Mouse (Mus musculus) myocyte (in vitro differentiated cells): Measurements from ENCODE around the gene Herc6.

Experiments used
- E2F4 ChIP-seq: IDR thresholded peaks from one replicate; pipeline ENCODE4 v1.6.1; 2011; ENCODE audit warnings: mild to moderate bottlenecking, control low read depth, moderate library complexity; ENCODE audit not compliant: insufficient read depth
- MAX ChIP-seq: IDR thresholded peaks from one replicate; pipeline ENCODE4 v1.6.1; 2011; ENCODE audit warnings: low read depth, mild to moderate bottlenecking, control low read depth
- MYOG ChIP-seq, 3 experiments: IDR thresholded peaks; one replicate each; pipeline ENCODE4 v1.6.1; 2011; ENCODE audit warnings: control low read depth in 2 of 3, low read depth in 2 of 3, mild to moderate bottlenecking in 2 of 3; ENCODE audit not compliant: insufficient read length in 2 of 3, control insufficient read depth in 1 of 3, insufficient read depth in 1 of 3
- POLR2A ChIP-seq: IDR thresholded peaks from one replicate; pipeline ENCODE4 v1.6.1; 2011; ENCODE audit warnings: low read depth, mild to moderate bottlenecking, control low read depth, moderate library complexity; ENCODE audit not compliant: insufficient read length

DNA sequence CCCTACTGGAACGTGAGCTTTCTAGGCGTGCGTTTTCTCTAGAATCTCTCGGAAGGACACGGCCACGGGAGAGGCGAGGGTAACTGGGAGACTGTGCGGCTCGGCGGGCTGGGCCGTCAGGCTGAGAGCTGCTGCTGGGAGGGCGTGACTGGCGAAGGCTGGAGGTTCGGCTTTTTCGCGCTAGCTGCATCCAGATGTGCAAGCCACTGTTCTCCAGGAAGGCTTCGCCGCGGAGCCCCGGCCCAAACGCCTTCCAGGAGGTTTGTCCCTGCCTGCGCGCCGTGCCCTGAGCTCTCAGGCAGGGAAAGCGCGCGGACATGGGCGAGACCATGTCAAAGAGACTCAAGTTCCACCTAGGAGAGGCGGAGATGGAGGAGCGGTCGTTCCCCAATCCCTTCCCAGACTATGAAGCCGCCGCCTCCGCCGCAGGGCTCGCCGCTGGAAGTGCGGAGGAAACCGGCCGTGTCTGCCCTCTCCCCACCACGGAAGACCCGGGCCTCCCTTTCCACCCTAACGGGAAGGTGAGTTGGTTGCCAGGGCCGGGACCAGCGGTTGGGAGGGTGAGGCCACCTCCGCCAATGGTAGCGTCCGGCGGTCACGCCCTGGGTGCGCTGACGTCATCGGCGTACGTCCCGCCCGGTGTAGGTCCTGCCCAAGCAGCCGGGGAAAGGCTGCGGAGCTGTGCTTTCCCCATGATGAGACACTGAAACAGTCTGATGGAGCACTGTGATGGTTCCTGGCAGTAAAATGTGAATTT lies 122.1 kb downstream of the Herc6 start:
- TF ChIP-seq POLR2A (peak; percentile 87), E2F4 (peak; percentile 52), MAX (no peak), MYOG (IDR thresholded peaks at IDR 0.05; ENCODE audit: control insufficient read depth in 1 of 3, insufficient read depth in 1 of 3, insufficient read length in 2 of 3, low read depth in 2 of 3) (peak in 2 of 3 experiments; percentile 23 to 40)
